Mouse (Mus musculus) cortical plate, adult 2 months (tissue): ENCODE results near the gene Gm26938.

Experiments used
- CTCF ChIP-seq: fragments of 200-500 bp; IDR thresholded peaks from 2 replicates; pipeline ENCODE4 v1.5.1; 2011; ENCODE audit warnings: mild to moderate bottlenecking, control low read depth, low read length; ENCODE audit not compliant: insufficient read depth; ENCODE audit errors: extremely low read depth
- POLR2A ChIP-seq: fragments of 200-500 bp; IDR thresholded peaks from 2 replicates; pipeline ENCODE4 v1.6.1; 2011; ENCODE audit warnings: mild to moderate bottlenecking, low read length, control low read depth; ENCODE audit not compliant: insufficient read depth; ENCODE audit errors: extremely low read depth

GRCm38 (mm10) chr5:139781406-139781805, 44.8 kb downstream of the Gm26938 start:
- TF ChIP-seq CTCF (no peak), POLR2A (no peak)
